Mouse (Mus musculus): ENCODE measurements around the gene Ppm1l.
"Not testable (repeated sequence)": the region's sequence is repeated elsewhere in the genome, so short reads cannot be mapped to it uniquely, and the experiment has no call there.

The Ppm1l gene

DNA sequence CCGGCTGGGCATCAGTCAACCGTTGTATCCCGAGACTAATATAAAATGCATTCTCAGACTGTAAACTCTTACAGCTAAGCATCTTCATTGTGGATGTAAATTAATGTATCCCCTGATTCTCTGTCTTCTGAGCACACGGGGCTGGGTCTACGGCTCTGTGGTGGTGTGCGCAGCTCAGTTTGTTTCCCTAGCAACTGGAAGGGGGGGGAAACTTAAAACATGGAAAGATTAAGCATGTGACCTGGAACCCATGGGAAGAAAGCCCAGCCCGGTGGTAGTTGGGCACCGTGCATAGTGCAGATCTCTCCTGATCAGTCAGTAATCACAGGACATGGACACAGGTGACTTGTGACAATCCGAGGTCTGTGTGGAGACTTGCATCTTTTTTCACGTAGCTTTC lies 218.8 kb downstream of the Ppm1l start:
- DNase-seq (ENCODE audit: low read depth, low spot score) = no peak

DNA sequence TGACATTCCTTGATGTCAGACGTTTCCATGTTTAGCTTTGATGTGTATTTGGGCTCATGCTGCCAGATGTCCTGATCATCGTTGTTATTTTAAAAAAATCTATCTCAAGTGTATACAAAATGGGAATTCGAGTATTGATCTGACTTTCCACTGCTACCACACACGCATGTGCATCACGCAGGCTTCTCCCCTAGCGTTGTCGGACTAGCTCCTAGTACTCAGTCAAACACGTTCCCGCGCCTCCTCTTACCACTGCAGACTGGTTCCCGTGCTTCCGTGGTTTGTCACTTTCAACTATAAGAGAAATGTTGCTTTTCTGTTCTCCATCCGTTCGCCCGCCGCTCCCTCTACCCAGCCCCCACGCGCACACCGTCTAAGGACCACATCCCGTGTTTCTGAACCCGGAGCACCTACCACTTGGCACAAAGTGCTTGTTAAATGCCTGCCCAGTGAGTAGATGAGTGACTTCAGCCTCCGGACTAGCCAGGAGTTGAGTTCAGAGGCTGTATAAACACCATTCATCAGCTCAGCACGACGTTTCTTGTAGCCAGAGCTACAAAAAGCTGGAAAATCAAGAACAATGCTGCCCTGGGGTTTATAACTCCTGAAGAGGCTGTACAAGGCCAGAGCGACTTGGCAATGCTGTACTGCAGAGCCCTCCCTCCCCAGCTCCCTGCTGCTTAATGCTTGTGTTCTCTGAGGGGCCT lies 219.4 kb downstream of the Ppm1l start:
- peak; percentile 76 for DNase-seq (ENCODE audit: low read depth, low spot score)

DNA sequence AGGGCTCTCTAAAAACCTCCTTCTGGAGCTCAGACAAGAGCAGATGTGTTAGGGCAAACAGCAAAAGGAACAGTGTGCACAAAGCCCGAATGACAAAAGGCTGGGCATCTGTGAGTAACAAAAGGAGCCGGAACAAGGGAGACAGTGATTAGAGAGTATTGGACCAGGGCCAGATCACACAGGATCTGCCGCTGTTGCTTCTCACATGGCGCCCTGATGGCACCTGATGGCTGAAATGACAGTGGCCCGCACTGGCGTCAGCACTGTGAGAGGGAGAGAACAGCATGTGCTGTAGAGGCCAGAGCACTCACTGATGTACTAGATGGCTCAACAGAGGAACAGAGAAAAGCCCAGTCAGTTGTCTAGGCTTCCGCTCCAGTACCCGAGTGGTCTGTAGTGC lies 226.3 kb downstream of the Ppm1l start:
- peak; percentile 52 for DNase-seq (ENCODE audit: low read depth, low spot score)

DNA sequence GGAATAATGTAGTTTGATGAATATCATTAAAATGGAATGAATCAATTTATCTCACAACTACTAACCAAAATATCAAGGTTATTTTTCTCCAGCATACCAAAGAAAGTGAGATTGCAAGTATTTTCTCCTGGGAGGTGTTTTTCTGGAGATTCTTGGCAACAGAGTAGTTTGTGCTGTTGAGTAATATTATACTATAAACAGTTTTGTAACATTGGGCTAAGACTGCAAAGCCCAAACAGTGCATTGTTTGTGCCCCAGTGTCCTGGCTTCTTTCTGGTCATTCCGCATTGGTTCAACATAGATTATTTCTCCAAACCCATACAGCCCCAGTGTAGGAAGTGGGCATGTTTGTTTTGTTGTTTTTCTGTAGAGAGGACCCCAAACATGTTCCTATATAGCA lies 227.1 kb downstream of the Ppm1l start:
- DNase-seq (ENCODE audit: low read depth, low spot score) = no peak

DNA sequence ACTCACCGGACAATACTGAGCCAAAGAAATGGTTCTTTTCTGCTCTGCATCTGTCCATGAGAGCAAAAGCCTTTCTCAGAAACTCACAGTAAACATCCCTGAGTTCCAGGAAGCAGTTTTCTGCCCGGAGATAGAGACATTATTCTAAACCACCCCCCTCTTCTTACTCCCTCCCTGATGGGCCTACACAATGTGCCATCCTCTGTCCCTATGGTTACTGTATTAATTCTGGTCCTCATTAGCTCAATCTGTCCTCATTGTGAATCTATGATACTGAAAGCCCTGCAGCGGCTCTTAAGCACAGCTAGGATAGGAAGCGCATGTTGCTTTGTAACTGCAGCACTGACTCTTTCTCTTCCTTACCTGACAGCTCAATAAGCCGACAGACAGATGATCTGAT lies 228.4 kb downstream of the Ppm1l start:
- no peak for DNase-seq (ENCODE audit: low read depth, low spot score)

DNA sequence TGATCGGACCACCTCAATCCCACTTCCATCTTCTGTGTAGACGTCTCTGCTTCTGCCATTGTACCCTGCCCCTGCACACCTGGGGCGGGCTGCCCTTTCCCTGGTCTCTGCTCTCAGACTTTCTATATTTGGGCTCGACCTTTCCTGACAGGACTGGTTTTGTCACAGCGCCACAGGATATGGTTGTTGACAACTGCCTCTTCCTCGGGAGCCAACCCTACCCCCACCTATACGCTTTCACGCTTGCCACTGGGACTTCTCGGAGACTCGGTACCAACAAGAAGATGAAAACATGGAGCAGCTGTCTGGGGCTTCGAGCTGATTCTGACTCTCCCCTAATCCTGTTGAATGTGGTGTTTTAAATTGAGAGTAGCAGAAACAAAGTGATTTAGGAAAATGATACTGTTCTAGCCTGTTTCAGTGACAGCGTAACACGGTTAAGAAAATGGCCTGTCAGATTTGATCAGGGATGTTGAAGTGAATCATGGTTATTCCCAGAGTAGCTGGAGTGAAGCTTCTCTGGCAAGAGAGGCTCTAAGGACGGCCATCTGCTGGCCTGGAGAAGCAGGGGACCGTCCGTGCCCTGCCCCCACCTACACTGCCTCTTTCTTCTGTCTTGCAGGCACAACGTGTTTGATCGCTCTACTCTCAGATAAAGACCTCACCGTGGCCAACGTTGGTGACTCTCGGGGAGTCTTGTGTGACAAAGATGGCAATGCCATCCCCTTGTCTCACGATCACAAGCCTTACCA lies 232.2 kb downstream of the Ppm1l start:
- no peak for DNase-seq (ENCODE audit: low read depth, low spot score)

DNA sequence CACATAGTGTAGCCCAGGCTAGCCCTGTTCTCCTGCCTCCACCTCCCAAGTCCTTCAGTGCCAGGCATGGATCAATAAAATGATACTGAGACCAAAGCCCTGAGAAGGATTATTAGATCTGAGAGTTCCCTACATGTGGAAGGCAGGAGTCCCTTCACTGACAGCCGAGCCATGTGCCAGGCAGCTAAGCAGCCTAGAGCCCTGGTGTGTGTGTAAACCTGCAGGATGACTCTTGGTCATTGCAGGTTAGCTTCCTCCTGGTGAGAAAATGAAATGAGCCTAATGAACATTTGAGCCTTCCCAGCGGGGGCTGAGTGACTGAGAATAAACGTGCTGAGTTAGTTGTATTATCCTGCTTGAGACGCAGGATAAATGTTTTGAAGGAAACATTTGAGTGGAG lies 232.9 kb downstream of the Ppm1l start:
- no peak for DNase-seq (ENCODE audit: low read depth, low spot score)

DNA sequence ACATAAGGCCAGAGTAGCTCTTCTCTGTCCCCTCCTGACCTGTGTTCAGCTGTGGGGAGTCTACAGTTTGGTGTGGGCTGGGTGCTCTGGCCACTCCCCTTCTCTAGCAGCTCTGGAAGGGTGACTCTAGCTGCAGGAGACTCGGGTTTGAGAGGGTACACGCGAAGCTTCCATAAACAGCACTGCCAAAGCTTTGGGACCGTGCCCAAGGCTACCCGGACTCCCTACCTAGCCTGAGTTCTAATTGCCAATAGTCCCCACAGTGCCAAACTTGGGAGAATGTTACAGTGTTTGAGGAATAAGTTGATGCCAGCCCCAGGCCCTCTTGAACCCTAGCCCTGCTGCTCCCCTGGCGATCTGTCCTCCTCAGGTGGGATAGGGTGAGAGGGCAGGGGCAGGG lies 238.8 kb downstream of the Ppm1l start:
- no peak for DNase-seq (ENCODE audit: low read depth, low spot score)

DNA sequence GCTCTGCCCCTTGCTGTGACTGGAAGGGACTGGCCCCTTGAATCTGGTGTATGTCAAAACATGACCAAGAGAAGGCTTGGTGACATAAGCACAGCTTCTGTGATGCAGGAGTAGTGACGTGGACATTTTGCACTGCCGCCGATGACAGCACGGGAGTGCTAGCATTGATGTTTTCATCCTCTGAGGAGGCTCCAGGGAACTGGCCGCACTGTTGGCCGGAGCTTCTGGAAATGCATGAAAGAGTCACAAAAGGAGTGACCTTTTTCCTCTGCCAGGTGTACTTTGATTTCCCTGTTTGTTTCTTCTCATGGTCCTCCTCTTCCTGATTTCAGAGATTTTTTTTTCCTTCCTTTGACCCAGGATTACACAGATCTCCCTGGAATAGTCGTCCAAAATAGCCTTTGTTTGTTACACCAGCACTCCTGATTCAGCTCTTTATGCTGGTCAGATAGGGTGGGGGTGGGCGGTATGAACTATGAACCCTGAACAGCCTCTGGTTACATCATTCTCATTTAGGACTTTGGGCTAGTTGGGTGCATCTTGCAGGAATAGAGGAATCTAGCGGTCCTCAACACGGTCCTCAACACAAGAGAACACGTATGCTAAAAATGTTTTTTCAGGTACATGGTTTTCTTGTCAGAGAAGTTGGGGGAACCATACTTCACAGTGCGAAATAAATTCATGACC lies 239.6 kb downstream of the Ppm1l start:
- DNase-seq (ENCODE audit: low read depth, low spot score) = no peak

DNA sequence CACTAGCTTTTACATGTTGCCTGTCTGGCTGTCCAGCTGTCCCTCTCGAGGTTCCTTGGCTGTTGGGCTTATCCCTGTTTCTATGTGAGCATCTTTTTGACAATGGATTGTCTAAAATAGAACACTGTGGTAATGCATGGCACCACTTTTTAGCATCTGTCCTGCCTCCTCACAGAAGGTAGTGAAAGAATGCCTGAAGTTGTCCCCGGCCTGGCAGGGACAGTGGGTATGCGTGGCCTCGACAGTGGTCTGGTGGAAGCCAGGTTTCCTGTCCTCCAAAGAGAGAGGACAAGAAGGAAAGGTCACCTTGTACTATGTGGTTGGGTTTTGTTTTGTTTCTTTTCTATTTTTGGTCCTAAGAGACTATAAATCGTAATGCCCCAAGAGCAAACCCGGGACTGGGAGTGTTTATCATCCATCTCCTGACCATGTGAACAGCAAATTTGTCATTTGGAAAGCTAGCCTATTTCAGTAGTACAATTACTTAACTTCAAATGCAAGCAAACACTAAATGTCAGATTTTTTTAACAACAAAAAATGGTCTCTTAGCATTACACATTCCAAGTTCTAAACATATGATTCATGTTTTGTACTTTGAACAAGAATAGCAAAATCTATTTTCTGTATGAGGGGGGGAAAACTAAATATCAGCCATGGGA lies 242.8 kb downstream of the Ppm1l start:
- DNase-seq (ENCODE audit: low read depth, low spot score) = no peak

DNA sequence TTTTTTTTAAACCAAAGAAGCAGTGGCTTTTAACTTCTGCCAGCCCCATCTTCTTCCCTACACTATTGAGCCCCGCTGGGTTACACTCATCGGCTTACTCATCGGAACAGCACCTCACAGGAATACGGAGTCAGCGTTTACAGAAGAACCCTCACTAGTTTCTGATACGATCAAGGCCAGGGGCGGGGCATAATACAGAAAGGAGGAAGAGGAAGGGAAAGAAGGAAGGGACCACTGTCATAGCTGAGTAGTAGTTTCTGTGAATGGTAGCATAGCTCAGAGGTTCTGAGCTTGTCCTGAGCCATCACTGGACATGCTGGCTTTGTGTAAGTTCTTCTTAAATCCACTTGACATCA lies 243.3 kb downstream of the Ppm1l start:
- no peak for DNase-seq (ENCODE audit: low read depth, low spot score)

DNA sequence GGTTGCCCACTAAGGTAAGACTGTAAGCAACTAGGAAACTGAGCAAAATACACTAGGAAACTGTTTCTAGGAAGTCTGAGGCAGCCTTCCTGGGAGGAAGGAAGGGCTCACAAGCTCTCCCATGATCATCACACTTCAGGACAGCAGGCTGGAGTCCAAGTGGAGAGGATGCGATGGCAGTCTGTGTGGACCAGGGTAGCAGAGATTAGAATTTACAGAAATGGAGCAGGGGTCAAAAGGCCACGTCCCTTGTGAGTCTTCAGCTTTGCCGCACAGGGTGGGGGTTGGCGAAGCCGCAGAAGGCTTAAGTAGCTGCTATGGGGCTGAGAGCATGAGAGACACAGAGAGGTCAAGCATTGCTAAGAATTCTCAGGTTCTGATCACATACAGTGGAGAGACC lies 245.0 kb downstream of the Ppm1l start:
- DNase-seq (ENCODE audit: low read depth, low spot score) = no peak

DNA sequence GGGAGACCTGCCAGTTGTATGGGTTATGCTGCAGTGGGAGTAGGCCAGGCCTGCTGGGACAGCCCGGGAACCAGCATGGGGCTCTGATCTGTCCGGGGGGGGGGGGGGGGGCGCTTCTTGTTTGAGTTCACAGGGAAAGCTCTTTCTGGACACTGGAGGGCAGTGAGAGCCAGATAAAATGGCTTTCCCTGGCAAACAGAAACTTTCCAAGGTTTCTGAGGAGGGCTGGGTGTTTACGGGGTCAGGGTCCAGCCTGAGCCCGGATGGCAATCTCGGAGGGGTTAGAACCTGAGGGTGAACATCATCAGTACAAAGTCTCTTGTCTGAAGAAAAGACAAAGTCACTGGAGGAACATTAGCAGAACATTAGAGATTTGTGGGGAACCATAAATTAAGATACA lies 246.7 kb downstream of the Ppm1l start:
- no peak for DNase-seq (ENCODE audit: low read depth, low spot score)

DNA sequence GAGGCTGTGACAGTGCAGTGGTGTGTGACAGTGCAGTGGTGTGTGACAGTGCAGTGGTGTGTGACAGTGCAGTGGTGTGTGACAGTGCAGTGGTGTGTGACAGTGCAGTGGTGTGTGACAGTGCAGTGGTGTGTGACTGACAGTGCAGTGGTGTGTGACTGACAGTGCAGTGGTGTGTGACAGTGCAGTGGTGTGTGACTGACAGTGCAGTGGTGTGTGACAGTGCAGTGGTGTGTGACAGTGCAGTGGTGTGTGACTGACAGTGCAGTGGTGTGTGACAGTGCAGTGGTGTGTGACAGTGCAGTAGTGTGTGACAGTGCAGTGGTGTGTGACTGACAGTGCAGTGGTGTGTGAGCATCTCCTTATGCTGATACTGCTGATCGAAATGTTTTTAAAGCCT lies 248.9 kb downstream of the Ppm1l start:
- DNase-seq (ENCODE audit: low read depth, low spot score) = not testable (repeated sequence)

DNA sequence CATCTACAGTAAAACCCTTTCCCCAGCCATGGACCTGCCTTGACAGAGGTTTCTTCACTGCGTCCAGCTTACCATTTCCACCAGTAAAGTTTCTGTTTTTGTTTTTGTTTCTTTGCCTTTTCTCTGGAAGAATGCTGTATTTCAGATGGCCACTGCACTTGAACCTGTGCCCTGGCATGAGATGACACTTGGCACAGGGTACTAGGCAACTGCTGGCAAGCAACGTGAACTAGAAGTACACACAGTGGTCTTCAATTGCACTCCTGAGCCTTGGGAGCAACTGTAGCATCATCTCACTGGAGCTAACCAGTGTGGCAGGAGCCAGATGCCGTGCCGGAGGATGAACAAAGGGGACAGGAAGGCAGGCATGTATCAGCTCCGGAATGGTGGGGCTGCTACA lies 255.9 kb downstream of the Ppm1l start:
- no peak for DNase-seq (ENCODE audit: low read depth, low spot score)

DNA sequence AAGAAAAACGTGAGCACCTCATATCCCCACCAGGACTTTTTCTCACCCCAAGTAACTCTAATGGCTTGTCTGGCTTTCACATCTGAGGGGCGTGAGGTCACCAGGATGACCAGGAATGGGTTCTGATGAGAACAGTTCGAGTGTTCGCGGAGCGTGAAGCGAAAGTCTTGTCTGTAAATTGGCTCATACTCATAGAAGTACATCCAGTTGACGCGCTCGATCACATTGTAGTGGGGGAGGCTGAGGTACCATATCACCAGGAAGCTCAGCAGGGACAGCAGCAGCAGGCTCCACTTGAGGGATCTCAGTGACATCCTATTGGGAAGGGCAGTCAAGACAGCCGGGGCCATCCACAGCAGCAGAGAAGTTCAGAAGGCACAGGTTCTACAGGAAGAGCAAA lies 258.9 kb downstream of the Ppm1l start:
- DNase-seq (ENCODE audit: low read depth, low spot score) = no peak

DNA sequence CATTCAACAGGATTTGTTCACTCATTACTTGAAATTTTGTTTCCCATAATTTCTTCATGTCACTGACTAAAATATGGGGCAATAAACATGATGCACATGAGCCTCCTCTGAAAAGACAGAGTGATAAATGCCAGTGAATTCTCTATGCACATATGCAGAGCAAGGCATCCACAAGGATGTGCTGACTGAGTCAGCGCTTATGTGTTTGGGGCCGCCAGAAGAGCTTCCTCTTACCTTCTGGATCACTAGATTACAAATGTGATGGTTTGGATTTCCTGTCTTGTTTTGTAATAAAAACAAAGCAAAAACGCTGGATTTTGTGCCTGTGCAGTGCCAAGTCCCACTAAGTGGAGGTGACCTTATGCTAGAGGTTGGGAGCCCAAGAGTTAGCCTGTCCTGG lies 260.1 kb downstream of the Ppm1l start:
- DNase-seq (ENCODE audit: low read depth, low spot score) = no peak

DNA sequence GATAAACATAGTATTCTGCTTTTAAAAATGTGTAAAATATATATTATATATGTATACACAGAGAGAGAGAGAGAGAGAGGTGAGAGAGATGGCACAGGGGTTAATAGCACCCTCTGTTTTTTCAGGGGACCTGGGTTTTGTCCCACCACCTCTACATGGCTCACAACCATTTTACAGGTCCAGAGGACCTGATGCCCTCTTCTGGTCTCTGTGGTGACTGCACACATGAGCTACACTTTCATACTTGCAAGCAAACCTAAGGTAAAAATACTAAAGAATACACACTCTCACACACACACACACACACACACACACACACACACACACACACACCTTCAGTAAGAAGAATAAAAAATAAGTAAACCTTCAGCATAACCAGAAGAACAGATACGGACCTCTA lies 262.1 kb downstream of the Ppm1l start:
- DNase-seq (ENCODE audit: low read depth, low spot score) = no peak

DNA sequence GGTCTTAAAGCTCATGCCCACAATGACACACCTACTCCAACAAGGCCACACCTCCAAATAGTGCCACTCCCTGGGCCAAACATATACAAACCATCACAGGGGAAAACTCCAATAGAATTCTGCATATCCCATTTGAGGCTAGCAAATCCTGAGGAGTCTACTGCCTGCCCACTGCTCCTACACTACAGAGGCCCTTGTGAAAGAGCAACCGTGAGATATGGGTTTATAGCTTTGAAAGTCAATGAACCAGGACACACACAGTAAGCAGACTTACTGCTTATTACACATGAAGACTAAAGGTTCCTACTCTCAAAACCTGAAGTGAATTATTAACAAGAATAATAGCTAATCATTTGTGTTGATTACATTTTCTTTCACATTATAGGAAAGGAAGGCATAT lies 267.1 kb downstream of the Ppm1l start:
- no peak for DNase-seq (ENCODE audit: low read depth, low spot score)

DNA sequence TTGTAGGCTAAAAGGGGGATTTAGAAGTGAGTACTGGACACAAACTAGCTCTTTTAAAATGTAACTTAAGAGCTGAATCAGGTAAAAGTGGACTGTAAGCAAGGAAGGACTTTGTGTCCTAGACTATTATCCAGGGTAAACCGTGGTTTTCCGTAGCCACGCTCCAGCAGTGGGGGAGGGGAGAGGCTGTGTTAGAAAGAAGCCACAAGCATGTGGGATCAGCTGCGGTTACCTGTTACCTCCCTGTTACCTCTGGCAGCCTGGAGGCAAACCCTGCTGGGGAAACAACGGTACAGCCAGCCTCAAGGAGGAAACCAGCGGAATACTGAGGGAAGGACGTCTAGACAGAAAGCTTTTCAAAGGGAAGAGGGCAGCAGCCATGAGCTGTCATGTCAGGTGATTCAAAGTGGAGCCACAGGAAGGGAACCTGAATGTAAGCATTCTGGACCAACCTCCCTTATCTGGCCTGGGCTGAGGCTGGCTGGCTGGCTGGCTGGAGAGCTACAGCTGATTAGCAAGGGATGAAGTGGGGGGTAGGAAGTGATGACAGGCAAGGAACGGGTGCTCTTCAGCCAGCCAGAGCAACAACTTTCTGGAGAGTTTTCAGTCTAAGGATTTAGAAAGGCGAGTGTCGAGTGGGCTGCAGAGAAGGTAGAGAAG lies 271.6 kb downstream of the Ppm1l start:
- DNase-seq (ENCODE audit: low read depth, low spot score) = no peak

DNA sequence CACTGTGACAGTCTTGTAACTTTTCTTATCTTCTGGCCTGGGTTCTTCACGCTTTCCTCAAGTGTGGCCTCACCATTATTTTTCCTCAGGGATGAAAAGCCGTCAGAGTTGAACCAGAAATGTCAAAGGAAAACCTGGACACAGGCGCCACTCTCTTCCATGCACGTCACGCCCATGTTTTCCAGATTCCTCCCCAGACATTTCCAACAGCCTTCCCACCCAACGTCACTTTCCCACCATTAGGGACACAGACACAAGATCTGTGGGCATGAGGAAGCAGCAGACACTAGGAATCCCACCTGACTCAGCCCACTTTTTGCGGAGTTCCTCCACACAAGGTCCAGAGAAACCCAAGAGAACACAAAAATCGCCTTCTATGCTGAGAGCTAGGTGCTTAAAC lies 276.8 kb downstream of the Ppm1l start:
- peak; percentile 59 for DNase-seq (ENCODE audit: low read depth, low spot score)

DNA sequence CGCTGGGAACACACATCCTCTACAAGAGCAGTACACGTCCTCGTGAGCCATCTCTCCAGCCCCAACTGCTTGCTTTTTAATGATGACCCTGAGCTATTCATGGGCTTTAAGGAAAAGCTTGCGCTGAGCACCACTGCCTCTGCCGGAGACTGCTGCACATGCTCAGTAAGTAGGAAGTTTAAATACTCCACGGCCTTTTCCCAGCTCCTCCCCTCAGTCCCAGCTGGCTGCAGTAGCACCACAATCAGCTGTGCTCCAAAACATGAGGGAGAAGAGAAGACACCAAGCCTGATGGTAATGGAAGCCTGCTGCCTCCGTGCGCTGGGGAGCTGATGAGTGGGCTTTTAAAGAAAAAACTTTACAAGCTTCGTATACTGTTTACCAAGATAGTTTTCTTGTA lies 277.4 kb downstream of the Ppm1l start:
- DNase-seq (ENCODE audit: low read depth, low spot score) = peak; percentile 84

All from R1 (cell line).